ENCODE assay signal across 12 mouse cellular contexts in the genomic region with DNA sequence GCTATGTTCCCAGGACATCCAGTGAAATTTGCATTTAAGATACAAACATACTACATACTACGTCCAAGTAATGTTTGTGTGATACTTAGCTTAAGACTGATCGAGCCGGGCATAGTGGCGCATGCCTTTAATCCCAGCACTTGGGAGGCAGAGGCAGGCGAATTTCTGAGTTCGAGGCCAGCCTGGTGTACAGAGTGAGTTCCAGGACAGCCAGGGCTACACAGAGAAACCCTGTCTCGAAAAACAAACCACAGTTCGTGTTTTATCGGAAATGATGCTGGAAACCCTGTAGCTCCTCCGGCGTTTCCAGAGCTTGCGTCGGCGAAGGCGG. TPM values are rescaled to one million over a fixed set of nuclear protein-coding genes. Genes with fewer than 3 reads are reported as not detected.
DNase-seq lines count a peak whose midpoint lies in the region; ATAC-seq and TF ChIP-seq lines count a peak whose summit lies in the region.
"Not testable (repeated sequence)": the region's sequence is repeated elsewhere in the genome, so short reads cannot be mapped to it uniquely, and the experiment has no call there.
"Had no signal": no experiment of that assay in that cellular context is flagged by ENCODE, and none has a peak within 500 bp of the region (broad histone marks: within the 10 kb centered on the region; RNA-seq: fewer than 3 reads in every experiment).

No protein-coding gene starts in this region.

- WGBS in heart, embryonic 11.5 days (ENCODE audit: insufficient replicate concordance): 12% methylated on average over 15 of the region's 15 CpGs
- WGBS in hindbrain, embryonic 16.5 days: 14% methylated on average over 15 of the region's 15 CpGs
- 10% methylated on average over 15 of the region's 15 CpGs for WGBS in limb, embryonic 10.5 days
- WGBS in liver, postnatal 0 days (ENCODE audit: insufficient replicate concordance): 6% methylated on average over 15 of the region's 15 CpGs
- WGBS in midbrain, embryonic 15.5 days: 11% methylated on average over 15 of the region's 15 CpGs
- 7% methylated on average over 15 of the region's 15 CpGs for WGBS in stomach, embryonic 14.5 days

- not testable (repeated sequence) for TF ChIP-seq EP300 in liver, postnatal 0 days (IDR thresholded peaks at IDR 0.05; ENCODE audit: low read depth)

- peak overlapping the region; percentile 99 for H3K9ac ChIP-seq in heart, embryonic 11.5 days (ENCODE audit: low read depth, low read length)
- peak overlapping the region; percentile 99 for H3K9ac ChIP-seq in hindbrain, embryonic 16.5 days (ENCODE audit: low read depth, low read length)
- H3K9ac ChIP-seq in liver, postnatal 0 days (replicated peaks): peak overlapping the region; percentile 99
- H3K9ac ChIP-seq in midbrain, embryonic 15.5 days: peak overlapping the region; percentile 98; the same call in 1 of the 2 replicates
- H3K9ac ChIP-seq in stomach, embryonic 14.5 days (replicated peaks; ENCODE audit: low read depth, low read length): 0 out of 2 replicates have a peak overlapping the region, but pooled peaks have one; percentile 95

- peaks cover 29% of the 10 kb centered on the region for H3K36me3 ChIP-seq in G1E (replicated peaks)
- not testable (repeated sequence) for H3K36me3 ChIP-seq in heart, embryonic 11.5 days (ENCODE audit: control insufficient read depth, insufficient read depth, low read length); hindbrain, embryonic 16.5 days (ENCODE audit: control insufficient read depth, insufficient read depth, low read length); liver, postnatal 0 days (replicated peaks; ENCODE audit: insufficient read depth, low read length); midbrain, embryonic 15.5 days (replicated peaks); stomach, embryonic 14.5 days (ENCODE audit: control insufficient read depth, insufficient read depth, low read length)
- peaks cover 13% of the 10 kb centered on the region for H3K36me3 ChIP-seq in limb, embryonic 10.5 days

- TF ChIP-seq CTCF in G1E (IDR thresholded peaks at IDR 0.05; ENCODE audit: low read depth, low read length); embryonic fibroblast, embryonic 13.5 days (IDR thresholded peaks at IDR 0.05; ENCODE audit: borderline replicate concordance, insufficient read depth, low read length); liver, postnatal 0 days (IDR thresholded peaks at IDR 0.05; ENCODE audit: low read depth): not testable (repeated sequence)

- not testable (repeated sequence) for DNase-seq in G1E (ENCODE audit: low spot score); limb, embryonic 10.5 days (ENCODE audit: low spot score); liver, postnatal 0 days

- peak overlapping the region; percentile 90 for H3K4me2 ChIP-seq in heart, embryonic 11.5 days
- H3K4me2 ChIP-seq in hindbrain, embryonic 16.5 days (ENCODE audit: low read length): peak overlapping the region; percentile 93
- peak overlapping the region; percentile 98 for H3K4me2 ChIP-seq in liver, postnatal 0 days (ENCODE audit: low read depth, low read length)
- peak overlapping the region; percentile 88 for H3K4me2 ChIP-seq in midbrain, embryonic 15.5 days
- H3K4me2 ChIP-seq in stomach, embryonic 14.5 days (replicated peaks; ENCODE audit: low read depth, low read length): peak overlapping the region; percentile 69

- H3K4me3 ChIP-seq in G1E (ENCODE audit: low read depth, low read length): peak overlapping the region; percentile 100
- peak overlapping the region; percentile 77 for H3K4me3 ChIP-seq in embryonic fibroblast, embryonic 13.5 days (ENCODE audit: insufficient read depth, low read length)
- H3K4me3 ChIP-seq in heart, embryonic 11.5 days (ENCODE audit: low read depth, low read length): peak overlapping the region; percentile 97
- H3K4me3 ChIP-seq in hindbrain, embryonic 16.5 days (ENCODE audit: low read length): peak overlapping the region; percentile 97
- H3K4me3 ChIP-seq in limb, embryonic 10.5 days: peak overlapping the region; percentile 99
- peak overlapping the region; percentile 100 for H3K4me3 ChIP-seq in liver, postnatal 0 days (ENCODE audit: low read depth, low read length)
- peak overlapping the region; percentile 90 for H3K4me3 ChIP-seq in midbrain, embryonic 15.5 days
- peak overlapping the region; percentile 91 for H3K4me3 ChIP-seq in stomach, embryonic 14.5 days (ENCODE audit: low read depth, low read length)

- H3K9me3 ChIP-seq in G1E (replicated peaks); heart, embryonic 11.5 days (replicated peaks; ENCODE audit: control insufficient read depth, low read length); hindbrain, embryonic 16.5 days (ENCODE audit: control insufficient read depth, low read length); limb, embryonic 10.5 days (replicated peaks); liver, postnatal 0 days (ENCODE audit: low read length); midbrain, embryonic 15.5 days; stomach, embryonic 14.5 days (ENCODE audit: control insufficient read depth, low read depth, low read length): not testable (repeated sequence)

- not testable (repeated sequence) for TF ChIP-seq POLR2A in embryonic fibroblast, embryonic 13.5 days (IDR thresholded peaks at IDR 0.05; ENCODE audit: low read depth, low read length)

- H3K27me3 ChIP-seq in G1E (ENCODE audit: insufficient read depth, low read length); heart, embryonic 11.5 days (ENCODE audit: control insufficient read depth, insufficient read depth, low read length); hindbrain, embryonic 16.5 days (replicated peaks; ENCODE audit: control insufficient read depth, insufficient read depth, low read length); limb, embryonic 10.5 days (ENCODE audit: low read depth, poor library complexity, severe bottlenecking); liver, postnatal 0 days (ENCODE audit: insufficient read depth, low read length); midbrain, embryonic 15.5 days (replicated peaks); stomach, embryonic 14.5 days (ENCODE audit: control insufficient read depth, insufficient read depth, low read length): not testable (repeated sequence)

- peaks cover 55% of the 10 kb centered on the region for H3K4me1 ChIP-seq in G1E (ENCODE audit: insufficient read depth, low read depth, low read length)
- H3K4me1 ChIP-seq in embryonic fibroblast, embryonic 13.5 days (ENCODE audit: control insufficient read depth, insufficient read depth, low read length): peaks cover 16% of the 10 kb centered on the region; the same call in 1 of the 2 replicates
- H3K4me1 ChIP-seq in heart, embryonic 11.5 days (ENCODE audit: control insufficient read depth, insufficient read depth, low read length): peaks cover 25% of the 10 kb centered on the region
- H3K4me1 ChIP-seq in hindbrain, embryonic 16.5 days (ENCODE audit: control insufficient read depth, insufficient read depth, low read depth, low read length): peaks cover 26% of the 10 kb centered on the region
- peaks cover 51% of the 10 kb centered on the region for H3K4me1 ChIP-seq in limb, embryonic 10.5 days
- H3K4me1 ChIP-seq in liver, postnatal 0 days (ENCODE audit: insufficient read depth): peaks cover 37% of the 10 kb centered on the region
- peaks cover 31% of the 10 kb centered on the region for H3K4me1 ChIP-seq in midbrain, embryonic 15.5 days
- H3K4me1 ChIP-seq in stomach, embryonic 14.5 days (ENCODE audit: control insufficient read depth, insufficient read depth, low read length): peaks cover 29% of the 10 kb centered on the region

- peak overlapping the region; percentile 65 for H3K27ac ChIP-seq in embryonic fibroblast, embryonic 13.5 days (ENCODE audit: insufficient read depth, low read length)
- H3K27ac ChIP-seq in heart, embryonic 11.5 days (ENCODE audit: low read depth, low read length): peak overlapping the region; percentile 57
- peak overlapping the region; percentile 71 for H3K27ac ChIP-seq in hindbrain, embryonic 16.5 days (ENCODE audit: low read depth, low read length)
- H3K27ac ChIP-seq in limb, embryonic 10.5 days: peak overlapping the region; percentile 95
- peak overlapping the region; percentile 95 for H3K27ac ChIP-seq in liver, postnatal 0 days (ENCODE audit: low read depth)
- peak overlapping the region; percentile 91 for H3K27ac ChIP-seq in midbrain, embryonic 15.5 days
- H3K27ac ChIP-seq in stomach, embryonic 14.5 days (ENCODE audit: low read length): peak overlapping the region; percentile 74; the same call in 1 of the 2 replicates

- ATAC-seq in G1E (ENCODE audit: extremely low read depth, insufficient number of reproducible peaks, low FRiP score, poor library complexity, severe bottlenecking); heart, embryonic 11.5 days (replicated peaks; ENCODE audit: insufficient number of reproducible peaks, low FRiP score, low TSS enrichment); stomach, embryonic 14.5 days (ENCODE audit: insufficient number of reproducible peaks, insufficient read depth, low FRiP score, low read depth): not testable (repeated sequence)
- ATAC-seq in hindbrain, embryonic 16.5 days: peak; percentile 24
- ATAC-seq in liver, postnatal 0 days: peak; percentile 4
- peak; percentile 46 for ATAC-seq in midbrain, embryonic 15.5 days (replicated peaks)

RNA-seq across cellular contexts. Expression of gene Zfp598, which starts 0.3 kb away (rescaled TPM):
- total RNA-seq in G1E (2014; fragmentation: Nextera tagmentation) (55.9 and 59.1 TPM in 2 replicates), G1E (2017) (11.2 and 12.0 TPM in 2 replicates)
- polyA plus RNA-seq in G1E (2012): 86.4 and 99.2 TPM in 2 replicates
- polyA plus RNA-seq in embryonic fibroblast, embryonic 13.5 days (2011; ENCODE audit: insufficient read length, low read depth, missing spikeins): 21.6 and 22.2 TPM in 2 replicates
- polyA plus RNA-seq in heart, embryonic 11.5 days (2014; fragmentation: Nextera tagmentation; extraction: Ambion mirVana): 19.7 and 22.0 TPM in 2 replicates
- 10.8 and 18.7 TPM in 2 replicates for polyA plus RNA-seq in hindbrain, embryonic 16.5 days (2015; fragmentation: Nextera tagmentation; extraction: Ambion mirVana)
- polyA plus RNA-seq in limb, embryonic 10.5 days (2016; fragmentation: Nextera tagmentation; extraction: Ambion mirVana): 34.5 and 36.7 TPM in 2 replicates
- polyA plus RNA-seq in liver, postnatal 0 days (2015; fragmentation: Nextera tagmentation; extraction: Ambion mirVana): 7.2 and 7.6 TPM in 2 replicates
- polyA plus RNA-seq in midbrain, embryonic 15.5 days (2015; fragmentation: Nextera tagmentation; extraction: Ambion mirVana): 21.9 and 22.9 TPM in 2 replicates
- 24.8 and 26.5 TPM in 2 replicates for polyA plus RNA-seq in stomach, embryonic 14.5 days (2014; fragmentation: Nextera tagmentation; extraction: Ambion mirVana)

RNA-seq across cellular contexts. Expression of gene Npw, which starts 10.9 kb away (rescaled TPM):
- total RNA-seq in G1E (2014; fragmentation: Nextera tagmentation): not detected in 2 replicates
- total RNA-seq in G1E (2017): not detected in 2 replicates
- polyA plus RNA-seq in G1E (2012): not detected in 2 replicates
- polyA plus RNA-seq in embryonic fibroblast, embryonic 13.5 days (2011; ENCODE audit: insufficient read length, low read depth, missing spikeins): not detected in 2 replicates
- not detected in 2 replicates for polyA plus RNA-seq in heart, embryonic 11.5 days (2014; fragmentation: Nextera tagmentation; extraction: Ambion mirVana)
- polyA plus RNA-seq in hindbrain, embryonic 16.5 days (2015; fragmentation: Nextera tagmentation; extraction: Ambion mirVana): 0.54 and 0.75 TPM in 2 replicates
- 0.88 and 1.1 TPM in 2 replicates for polyA plus RNA-seq in limb, embryonic 10.5 days (2016; fragmentation: Nextera tagmentation; extraction: Ambion mirVana)
- not detected in 2 replicates for polyA plus RNA-seq in liver, postnatal 0 days (2015; fragmentation: Nextera tagmentation; extraction: Ambion mirVana)
- 0.38 and 0.66 TPM in 2 replicates for polyA plus RNA-seq in midbrain, embryonic 15.5 days (2015; fragmentation: Nextera tagmentation; extraction: Ambion mirVana)
- polyA plus RNA-seq in stomach, embryonic 14.5 days (2014; fragmentation: Nextera tagmentation; extraction: Ambion mirVana): 0.42 and 0.90 TPM in 2 replicates
- total RNA-seq: adrenal gland, postnatal 36 days; gastrocnemius, adult 18-20 months; heart, postnatal 10 days had no signal
- polyA plus RNA-seq: CD4-positive, CD25-positive, alpha-beta regulatory T cell, adult 4 months had no signal

RNA-seq across cellular contexts. Expression of gene Slc9a3r2, which starts 19.1 kb away (rescaled TPM):
- total RNA-seq in G1E (2014; fragmentation: Nextera tagmentation): not detected in 2 replicates
- total RNA-seq in G1E (2017): 0.16 TPM in 1 of 2 replicates, not detected in the other
- polyA plus RNA-seq in G1E (2012): 0.03 and 0.07 TPM in 2 replicates
- polyA plus RNA-seq in embryonic fibroblast, embryonic 13.5 days (2011; ENCODE audit: insufficient read length, low read depth, missing spikeins): 24.2 and 25.9 TPM in 2 replicates
- 52.7 and 58.0 TPM in 2 replicates for polyA plus RNA-seq in heart, embryonic 11.5 days (2014; fragmentation: Nextera tagmentation; extraction: Ambion mirVana)
- 60.8 TPM in 2 replicates for polyA plus RNA-seq in hindbrain, embryonic 16.5 days (2015; fragmentation: Nextera tagmentation; extraction: Ambion mirVana)
- 47.2 and 57.1 TPM in 2 replicates for polyA plus RNA-seq in limb, embryonic 10.5 days (2016; fragmentation: Nextera tagmentation; extraction: Ambion mirVana)
- polyA plus RNA-seq in liver, postnatal 0 days (2015; fragmentation: Nextera tagmentation; extraction: Ambion mirVana): 12.5 and 13.3 TPM in 2 replicates
- polyA plus RNA-seq in midbrain, embryonic 15.5 days (2015; fragmentation: Nextera tagmentation; extraction: Ambion mirVana): 45.3 and 52.6 TPM in 2 replicates
- 44.9 and 47.7 TPM in 2 replicates for polyA plus RNA-seq in stomach, embryonic 14.5 days (2014; fragmentation: Nextera tagmentation; extraction: Ambion mirVana)
- polyA plus RNA-seq: CD4-positive, CD25-positive, alpha-beta regulatory T cell, adult 4 months had no signal

RNA-seq across cellular contexts. Expression of gene Syngr3, which starts 20.6 kb away (rescaled TPM):
- not detected in 2 replicates for total RNA-seq in G1E (2014; fragmentation: Nextera tagmentation)
- 0.17 TPM in 1 of 2 replicates, not detected in the other for total RNA-seq in G1E (2017)
- 0.08 and 0.12 TPM in 2 replicates for polyA plus RNA-seq in G1E (2012)
- polyA plus RNA-seq in embryonic fibroblast, embryonic 13.5 days (2011; ENCODE audit: insufficient read length, low read depth, missing spikeins): 0.99 and 1.1 TPM in 2 replicates
- polyA plus RNA-seq in heart, embryonic 11.5 days (2014; fragmentation: Nextera tagmentation; extraction: Ambion mirVana): 0.39 and 0.65 TPM in 2 replicates
- 272 and 319 TPM in 2 replicates for polyA plus RNA-seq in hindbrain, embryonic 16.5 days (2015; fragmentation: Nextera tagmentation; extraction: Ambion mirVana)
- polyA plus RNA-seq in limb, embryonic 10.5 days (2016; fragmentation: Nextera tagmentation; extraction: Ambion mirVana): 5.2 and 7.0 TPM in 2 replicates
- 0.11 TPM in 2 replicates for polyA plus RNA-seq in liver, postnatal 0 days (2015; fragmentation: Nextera tagmentation; extraction: Ambion mirVana)
- 240 and 255 TPM in 2 replicates for polyA plus RNA-seq in midbrain, embryonic 15.5 days (2015; fragmentation: Nextera tagmentation; extraction: Ambion mirVana)
- polyA plus RNA-seq in stomach, embryonic 14.5 days (2014; fragmentation: Nextera tagmentation; extraction: Ambion mirVana): 5.6 and 6.3 TPM in 2 replicates
- total RNA-seq: heart, postnatal 10 days had no signal

RNA-seq across cellular contexts. Expression of gene Gfer, which starts 26.8 kb away (rescaled TPM):
- total RNA-seq in G1E (2014; fragmentation: Nextera tagmentation) (10.5 and 15.7 TPM in 2 replicates), G1E (2017) (34.1 and 46.4 TPM in 2 replicates)
- polyA plus RNA-seq in G1E (2012): 149 and 184 TPM in 2 replicates
- 26.8 and 34.7 TPM in 2 replicates for polyA plus RNA-seq in embryonic fibroblast, embryonic 13.5 days (2011; ENCODE audit: insufficient read length, low read depth, missing spikeins)
- 36.7 and 39.0 TPM in 2 replicates for polyA plus RNA-seq in heart, embryonic 11.5 days (2014; fragmentation: Nextera tagmentation; extraction: Ambion mirVana)
- 35.4 and 37.3 TPM in 2 replicates for polyA plus RNA-seq in hindbrain, embryonic 16.5 days (2015; fragmentation: Nextera tagmentation; extraction: Ambion mirVana)
- polyA plus RNA-seq in limb, embryonic 10.5 days (2016; fragmentation: Nextera tagmentation; extraction: Ambion mirVana): 52.9 and 61.2 TPM in 2 replicates
- 46.5 and 50.7 TPM in 2 replicates for polyA plus RNA-seq in liver, postnatal 0 days (2015; fragmentation: Nextera tagmentation; extraction: Ambion mirVana)
- 36.2 and 39.2 TPM in 2 replicates for polyA plus RNA-seq in midbrain, embryonic 15.5 days (2015; fragmentation: Nextera tagmentation; extraction: Ambion mirVana)
- 38.5 and 40.8 TPM in 2 replicates for polyA plus RNA-seq in stomach, embryonic 14.5 days (2014; fragmentation: Nextera tagmentation; extraction: Ambion mirVana)

Comparison
In these comparisons a context has a peak if more than half of its experiments do, and no peak if none do; other contexts are left out.
1. RNA of gene Slc9a3r2, which starts 19.1 kb away (polyA plus RNA-seq): 60.8 TPM in hindbrain, embryonic 16.5 days, 47.2 to 57.1 TPM in limb, embryonic 10.5 days, 52.7 to 58.0 TPM in heart, embryonic 11.5 days, 45.3 to 52.6 TPM in midbrain, embryonic 15.5 days, 44.9 to 47.7 TPM in stomach, embryonic 14.5 days, 24.2 to 25.9 TPM in embryonic fibroblast, embryonic 13.5 days and 12.5 to 13.3 TPM in liver, postnatal 0 days; 0.03 to 0.07 TPM in G1E; every median in the first group is over 10 times any median in the second.
2. Peak in every context shown above with its lines, with median percentiles within 50 percentile points of each other: H3K4me3 ChIP-seq, H3K27ac ChIP-seq, H3K4me2 ChIP-seq and H3K9ac ChIP-seq.